Mouse (Mus musculus) retina, postnatal 1 day (tissue): Measurements from ENCODE around the gene Mt4.
A peak's percentile ranks its signal among the peaks of the same experiment; 100 is the strongest.
"Not testable (repeated sequence)": the region's sequence is repeated elsewhere in the genome, so short reads cannot be mapped to it uniquely, and the experiment has no call there.

ENCODE experiments used
- DNase-seq: peaks from one replicate; pipeline ENCODE4 v3.0.0-alpha.2; 2012

Mt4 gene

DNA sequence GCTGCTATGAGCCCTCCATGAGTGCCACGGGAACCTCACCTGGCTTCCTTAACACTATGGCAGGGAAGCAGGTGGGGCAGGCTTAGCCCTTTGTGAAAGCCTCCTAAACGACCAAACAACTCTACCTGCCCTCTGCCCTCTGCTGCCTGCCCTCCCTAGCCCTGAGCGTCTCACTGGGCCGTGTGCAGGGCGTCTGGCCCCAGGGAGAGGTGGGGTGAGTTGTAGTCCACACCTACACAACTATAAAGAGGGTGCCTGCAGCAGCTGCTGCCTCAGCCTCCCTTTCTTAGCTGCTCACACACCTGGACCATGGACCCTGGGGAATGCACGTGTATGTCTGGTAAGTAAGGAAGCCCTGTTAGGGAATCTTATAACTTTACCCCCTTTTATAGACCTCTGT is at the start of gene Mt4:
Mt4 (plus strand) TSS at position 265 of the 400 bp plus-strand sequence.
- DNase-seq = no peak

DNA sequence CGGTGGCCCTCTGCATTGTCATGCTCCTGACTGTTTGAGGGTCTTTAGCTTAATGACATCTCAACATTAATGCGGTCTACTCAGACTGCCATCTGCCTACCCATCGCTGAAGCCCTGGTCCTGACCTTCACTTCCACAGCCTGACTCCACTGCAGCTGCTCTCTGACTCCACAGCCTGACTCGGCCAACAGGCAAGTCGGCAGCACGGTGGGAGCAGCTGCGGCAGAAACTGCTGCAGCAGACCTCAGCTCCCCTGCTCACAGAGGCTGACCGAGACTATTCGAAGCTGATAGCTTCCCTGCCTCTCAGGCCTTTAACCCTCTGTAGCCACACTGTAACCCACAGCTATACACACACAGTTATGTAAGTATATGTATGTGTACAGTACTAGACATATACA is 49.0 kb upstream of the Mt4 start:
- DNase-seq = no peak

GRCm38 (mm10) chr8:94089715-94090114 is 47.3 kb upstream of the Mt4 start:
- DNase-seq = no peak

- no peak for DNase-seq
Measured at GRCm38 (mm10) chr8:94092848-94093247, 44.1 kb upstream of the Mt4 start.

DNA sequence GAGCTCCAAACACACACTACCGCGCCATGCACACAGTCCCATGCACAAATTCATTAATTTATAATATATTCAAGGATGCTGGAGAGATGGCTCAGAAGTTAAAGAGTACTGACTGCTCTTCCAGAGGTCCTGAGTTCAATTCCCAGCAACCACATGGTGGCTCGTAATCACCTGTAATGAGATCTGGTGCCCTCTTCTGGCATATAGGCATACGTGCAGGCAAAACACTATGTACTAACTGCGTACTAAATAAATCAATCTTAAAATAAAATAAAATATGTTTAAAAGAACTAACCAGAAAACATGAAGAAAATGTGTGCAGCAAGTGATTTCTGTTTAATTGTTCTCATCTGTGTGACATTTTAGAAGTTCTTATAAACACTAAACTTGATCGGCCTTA is 42.7 kb upstream of the Mt4 start:
- no peak for DNase-seq

DNA sequence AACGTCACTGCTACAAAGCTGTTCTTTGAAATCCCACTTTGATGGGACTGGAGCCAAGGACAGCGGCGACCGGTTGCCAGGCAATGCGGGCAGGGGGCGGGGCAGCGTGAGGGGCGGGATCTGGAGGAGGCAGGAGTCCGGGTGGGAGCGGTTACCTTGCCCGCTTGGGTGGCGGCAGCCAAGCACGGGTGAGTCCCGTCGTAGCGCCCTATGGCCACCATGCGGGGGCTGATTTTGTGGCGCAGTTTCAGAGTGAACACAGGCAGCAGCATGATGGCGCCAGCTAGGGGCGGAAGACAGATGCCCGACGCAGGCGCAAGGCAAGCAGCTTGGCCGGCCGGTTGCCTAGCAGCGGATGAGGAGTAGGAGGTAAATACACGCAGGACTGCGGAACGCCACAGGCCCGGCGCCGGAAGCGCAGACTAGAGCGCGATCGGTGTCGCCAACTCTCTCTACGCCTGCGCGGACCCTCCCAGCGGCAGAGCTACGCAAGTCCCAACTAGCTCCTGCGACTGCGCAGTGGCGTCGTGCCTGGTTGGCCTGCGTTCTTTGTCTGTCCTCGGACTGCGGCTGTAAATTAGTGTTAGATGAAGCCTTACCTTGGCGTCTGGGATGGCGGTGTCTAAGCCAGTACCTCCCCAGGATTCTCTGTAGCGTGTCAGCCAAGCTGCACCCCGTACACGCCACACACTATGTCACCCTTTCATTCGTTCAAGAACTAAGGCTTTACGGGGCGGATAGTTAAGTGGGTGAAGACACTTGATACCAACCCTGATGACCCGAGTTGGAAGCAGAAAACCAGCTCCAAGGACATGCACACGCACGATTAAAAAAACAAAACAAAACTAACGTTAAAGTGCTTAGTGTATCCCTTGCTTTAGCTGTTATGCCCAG is 38.7 kb upstream of the Mt4 start, which contains the start of gene Bbs2:
Bbs2 (minus strand) TSS at position 848 of the 894 bp plus-strand sequence.
- DNase-seq = peak; percentile 99

- DNase-seq = peak; percentile 23
Measured at GRCm38 (mm10) chr8:94098996-94099395, 38.0 kb upstream of the Mt4 start.

- no peak for DNase-seq
Measured at GRCm38 (mm10) chr8:94104146-94104545, 32.9 kb upstream of the Mt4 start.

DNA sequence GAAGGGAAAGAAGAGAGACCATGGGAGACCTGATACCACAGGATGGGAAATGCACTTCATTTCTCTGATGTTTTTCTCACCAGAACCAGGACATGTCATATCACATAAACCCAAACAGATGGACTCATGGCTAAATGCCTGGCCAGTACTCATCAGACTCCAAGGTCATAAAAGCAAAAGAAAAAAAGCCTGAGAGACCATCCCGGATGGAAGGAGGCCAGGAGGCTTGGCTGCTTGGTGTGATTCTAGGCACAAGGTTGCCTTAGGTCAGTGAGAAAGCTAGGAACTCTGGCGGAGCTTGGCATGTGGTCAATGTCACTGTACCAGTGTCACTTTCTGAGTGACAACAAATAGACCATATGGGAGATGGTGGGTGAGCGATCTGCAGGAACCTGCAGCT is 29.1 kb upstream of the Mt4 start:
- no peak for DNase-seq

GRCm38 (mm10) chr8:94109396-94109795 is 27.6 kb upstream of the Mt4 start:
- DNase-seq = no peak

- DNase-seq = no peak
Measured at GRCm38 (mm10) chr8:94109835-94110234, 27.2 kb upstream of the Mt4 start.

GRCm38 (mm10) chr8:94110526-94111177 is 26.3 kb upstream of the Mt4 start:
- DNase-seq = no peak

DNA sequence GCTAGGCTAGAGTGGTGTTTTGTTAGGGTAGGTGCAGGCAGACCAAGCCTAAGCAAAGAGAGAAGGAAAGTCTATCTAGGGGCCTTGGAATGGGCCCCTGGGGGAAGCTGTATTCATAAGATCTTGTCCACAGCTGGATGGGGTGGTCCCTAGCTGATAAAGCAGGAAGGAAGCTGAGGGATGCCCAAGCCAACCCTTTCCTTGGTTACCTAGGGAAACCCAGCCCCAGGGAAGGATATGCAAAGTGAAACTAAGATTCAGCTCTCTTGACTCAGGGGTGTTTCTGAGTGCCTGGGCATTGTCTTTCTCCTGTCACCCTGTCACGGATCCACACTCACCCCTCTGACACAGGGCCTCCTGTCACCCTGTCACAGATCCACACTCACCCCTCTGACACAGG is 23.6 kb upstream of the Mt4 start:
- DNase-seq = no peak

GRCm38 (mm10) chr8:94113972-94114371 is 23.0 kb upstream of the Mt4 start:
- no peak for DNase-seq

- DNase-seq = peak; percentile 48
Measured at GRCm38 (mm10) chr8:94118776-94119430, 18.1 kb upstream of the Mt4 start.

DNA sequence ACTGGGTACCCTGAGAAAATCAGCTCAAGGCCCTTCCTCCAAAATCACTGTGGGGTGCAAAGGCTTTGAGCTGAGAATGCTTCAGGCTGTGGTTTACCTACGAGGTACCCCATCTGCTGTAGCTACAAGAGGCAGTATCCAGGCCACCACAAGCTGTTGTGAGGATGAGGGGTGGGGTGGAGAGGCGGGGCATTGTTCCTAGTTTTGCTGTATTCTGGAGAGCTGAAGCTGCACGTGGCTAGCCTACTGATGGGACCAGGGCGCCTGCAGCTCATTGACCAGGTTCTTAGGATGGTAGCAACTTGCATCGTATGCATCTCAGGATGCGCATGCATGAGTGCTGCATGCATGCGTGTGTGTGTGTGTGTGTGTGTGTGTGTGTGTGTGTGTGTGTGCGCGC is 15.4 kb upstream of the Mt4 start:
- DNase-seq = no peak

DNA sequence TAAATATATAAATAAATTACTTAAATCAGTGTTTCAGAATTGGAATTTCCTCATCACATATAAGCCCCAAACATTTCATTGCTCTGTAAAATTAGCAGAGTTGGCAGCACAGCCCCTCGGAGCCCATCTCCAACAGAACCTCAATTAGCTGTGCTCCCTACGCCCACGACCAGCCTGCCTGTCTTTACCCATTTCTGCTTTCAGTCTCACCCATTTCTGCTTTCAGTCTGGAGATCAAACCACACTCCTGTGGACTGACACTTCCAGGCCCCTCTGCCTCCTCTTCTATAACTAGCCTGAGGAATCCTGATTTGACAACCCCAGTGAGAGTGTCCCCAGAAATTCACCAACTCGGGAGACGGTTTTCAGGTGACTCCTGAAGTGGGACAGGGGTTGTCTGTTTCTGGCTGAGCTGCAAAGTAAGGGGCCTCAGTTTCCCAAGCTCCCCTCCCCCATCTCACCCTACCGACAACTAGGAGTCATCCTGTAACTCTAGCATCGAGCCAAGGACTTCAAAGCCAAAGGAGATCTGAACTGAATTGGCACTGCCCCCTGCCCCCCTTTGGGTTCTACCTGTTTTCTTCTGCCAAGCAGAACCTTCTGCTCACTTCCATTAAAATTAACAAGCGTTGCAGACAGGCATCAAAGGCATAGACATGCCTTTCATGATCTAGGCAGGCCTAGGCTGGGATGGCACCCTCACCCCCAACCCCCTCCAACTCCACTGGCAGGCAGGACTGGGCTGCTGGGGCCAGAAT is 14.1 kb upstream of the Mt4 start:
- DNase-seq = no peak

- DNase-seq = peak; percentile 71
Measured at GRCm38 (mm10) chr8:94127711-94128110, 9.3 kb upstream of the Mt4 start.

DNA sequence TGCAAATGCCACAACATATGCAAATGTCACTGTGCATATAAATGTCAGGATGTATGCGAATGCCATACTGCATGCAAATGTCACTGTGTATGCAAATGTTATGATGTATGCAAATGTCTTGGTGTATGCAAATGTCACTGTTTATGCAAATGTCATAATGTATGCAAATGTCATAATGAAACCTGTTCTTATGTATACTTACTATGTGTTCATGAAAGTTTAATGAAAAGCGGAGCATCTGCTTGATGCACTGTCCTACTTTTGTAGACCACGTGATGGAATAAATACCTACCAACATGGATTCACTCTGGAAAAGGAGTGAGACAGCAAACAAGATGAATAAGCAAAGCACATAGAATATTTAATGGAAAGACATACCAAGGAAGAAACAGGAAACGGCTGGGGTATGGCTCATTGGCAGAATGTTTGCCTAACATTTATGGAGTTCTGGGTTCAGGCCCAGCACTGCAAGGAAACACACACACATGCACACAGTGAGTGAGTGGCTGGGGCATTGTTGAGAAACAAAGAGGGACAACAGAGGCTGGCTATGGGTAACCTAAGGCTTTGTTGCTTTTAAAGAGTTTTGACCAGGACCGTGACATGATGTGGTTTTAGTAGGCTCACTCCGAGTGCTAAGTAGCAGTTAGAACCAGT is 7.7 kb upstream of the Mt4 start:
- no peak for DNase-seq

- no peak for DNase-seq
Measured at GRCm38 (mm10) chr8:94130126-94130525, 6.9 kb upstream of the Mt4 start.

- no peak for DNase-seq
Measured at GRCm38 (mm10) chr8:94132096-94132495, 4.9 kb upstream of the Mt4 start.

GRCm38 (mm10) chr8:94134601-94135000 is 2.4 kb upstream of the Mt4 start:
- DNase-seq = not testable (repeated sequence)
